Mouse (Mus musculus) stomach, embryonic 14.5 days (tissue): Measurements from ENCODE around the gene Lrp1. TPM values are rescaled to one million over a fixed set of nuclear protein-coding genes. Genes with fewer than 3 reads are reported as not detected.

ENCODE experiments used
- ATAC-seq: fragments of 200-750 bp; cut with Nextera tagmentation; 2 replicates; pipeline ENCODE4 v1.8.0; 2017; ENCODE audit warnings: low read depth, moderate TSS enrichment; ENCODE audit not compliant: insufficient number of reproducible peaks, insufficient read depth, low FRiP score
- H3K27ac ChIP-seq: fragments of 300-500 bp; sonication (generic); 2 replicates; pipeline ENCODE4 v1.5.1; 2014; ENCODE audit warnings: mild to moderate bottlenecking, low read length, moderate library complexity, mixed read lengths
- H3K27me3 ChIP-seq: fragments of 300-500 bp; sonication (generic); 2 replicates; pipeline ENCODE4 v1.6.1; 2014; ENCODE audit warnings: low read length, control low read depth, mixed read lengths; ENCODE audit not compliant: control insufficient read depth, insufficient read depth
- H3K36me3 ChIP-seq: fragments of 300-500 bp; sonication (generic); 2 replicates; pipeline ENCODE4 v1.6.1; 2014; ENCODE audit warnings: mild to moderate bottlenecking, control low read depth, low read length, moderate library complexity, mixed read lengths; ENCODE audit not compliant: control insufficient read depth, insufficient read depth
- H3K4me1 ChIP-seq: fragments of 300-500 bp; sonication (generic); 2 replicates; pipeline ENCODE4 v1.6.1; 2014; ENCODE audit warnings: low read length, control low read depth, mixed read lengths; ENCODE audit not compliant: control insufficient read depth, insufficient read depth
- H3K4me2 ChIP-seq: fragments of 300-500 bp; sonication (generic); replicated peaks from 2 replicates; pipeline ENCODE4 v1.6.1; 2014; ENCODE audit warnings: low read depth, low read length, control low read depth
- H3K4me3 ChIP-seq: fragments of 300-500 bp; sonication (generic); 2 replicates; pipeline ENCODE4 v1.5.1; 2014; ENCODE audit warnings: low read depth, low read length, control low read depth
- H3K9ac ChIP-seq: fragments of 300-500 bp; sonication (generic); replicated peaks from 2 replicates; pipeline ENCODE4 v1.6.1; 2014; ENCODE audit warnings: low read depth, mild to moderate bottlenecking, control low read depth, low read length, moderate library complexity, mixed read lengths
- H3K9me3 ChIP-seq: fragments of 300-500 bp; sonication (generic); 2 replicates; pipeline ENCODE4 v1.6.1; 2016; ENCODE audit warnings: low read depth, low read length, control low read depth; ENCODE audit not compliant: control insufficient read depth
- WGBS: fragments of 180-500 bp; shearing (Covaris S2); extraction: QIAGEN DNeasy Blood & Tissue Kit; methylation state at CpG from one replicate; pipeline ENCODE4 v1.1.7; 2014; 5-methylcytosine and 5-hydroxymethylcytosine counted together
- polyA plus RNA-seq: library from polyadenylated mRNA; unstranded; fragments of >200 nt; fragmentation: Nextera tagmentation; extraction: Ambion mirVana; gene quantifications from 2 replicates; pipeline ENCODE4 v1.2.1, GENCODE M21; 2014

The Lrp1 gene
- polyA plus RNA-seq, 1 experiment from 2014 or later, result 98.0 TPM

DNA sequence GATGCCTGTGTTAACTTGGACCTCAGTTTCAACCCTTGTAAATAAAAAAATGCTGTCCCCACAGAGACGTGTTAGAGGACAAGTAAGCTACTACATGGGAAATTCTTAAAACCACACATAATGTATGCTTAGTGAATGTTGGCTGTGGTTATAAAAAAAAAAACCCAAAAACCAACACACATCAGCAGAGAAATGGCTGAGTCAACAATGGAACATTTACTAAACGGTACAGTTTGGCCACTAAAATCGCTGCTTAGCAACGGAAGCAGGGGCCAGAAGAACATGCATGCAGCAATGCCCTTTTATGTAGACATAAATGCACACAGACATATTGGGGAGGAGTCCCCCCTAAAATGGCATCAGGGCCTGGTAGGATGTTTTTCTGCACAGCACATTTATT, 34.7 kb downstream of the Lrp1 start:
- Histone ChIP-seq H3K9me3 (no peaks in the 10 kb centered on the region), H3K36me3 (peaks cover 80% of the 10 kb centered on the region), H3K27me3 (no peaks in the 10 kb centered on the region), H3K27ac (no peak overlapping the region), H3K4me2 (no peak overlapping the region), H3K9ac (no peak overlapping the region), H3K4me1 (peaks cover 2% of the 10 kb centered on the region; the same call in 1 of the 2 replicates), H3K4me3 (no peak overlapping the region)
- no peak for ATAC-seq
- WGBS, result 61% methylated on average over 4 of the region's 4 CpGs

GRCm38 (mm10) chr10:127585598-127585997, 35.4 kb downstream of the Lrp1 start:
- H3K4me3 ChIP-seq, result no peak overlapping the region
- H3K9me3 ChIP-seq, result no peaks in the 10 kb centered on the region
- H3K9ac ChIP-seq, result no peak overlapping the region
- H3K4me1 ChIP-seq, result no peaks in the 10 kb centered on the region
- no peak for ATAC-seq
- WGBS, result 91% methylated on average over 2 of the region's 2 CpGs
- no peak overlapping the region for H3K27ac ChIP-seq
- peaks cover 81% of the 10 kb centered on the region for H3K36me3 ChIP-seq
- H3K4me2 ChIP-seq, result no peak overlapping the region
- H3K27me3 ChIP-seq, result no peaks in the 10 kb centered on the region

GRCm38 (mm10) chr10:127583649-127584048, 37.3 kb downstream of the Lrp1 start:
- Histone ChIP-seq H3K4me1 (no peaks in the 10 kb centered on the region), H3K4me2 (no peak overlapping the region), H3K27me3 (no peaks in the 10 kb centered on the region), H3K36me3 (peaks cover 73% of the 10 kb centered on the region), H3K9me3 (no peaks in the 10 kb centered on the region), H3K27ac (no peak overlapping the region), H3K9ac (no peak overlapping the region), H3K4me3 (no peak overlapping the region)
- 70% methylated on average over 8 of the region's 8 CpGs for WGBS
- ATAC-seq, result peak; percentile 19; the same call in 1 of the 2 replicates

- Histone ChIP-seq H3K27me3 (no peaks in the 10 kb centered on the region), H3K9ac (no peak overlapping the region), H3K4me1 (no peaks in the 10 kb centered on the region), H3K4me3 (no peak overlapping the region), H3K9me3 (no peaks in the 10 kb centered on the region), H3K36me3 (peaks cover 76% of the 10 kb centered on the region), H3K27ac (no peak overlapping the region), H3K4me2 (no peak overlapping the region)
- no peak for ATAC-seq
- 89% methylated on average over 9 of the region's 9 CpGs for WGBS
Measured at GRCm38 (mm10) chr10:127581291-127581690, 39.7 kb downstream of the Lrp1 start.

- H3K4me3 ChIP-seq, result no peak overlapping the region
- 84% methylated on average over 15 of the region's 15 CpGs for WGBS
- peaks cover 89% of the 10 kb centered on the region for H3K36me3 ChIP-seq
- H3K27ac ChIP-seq, result no peak overlapping the region
- ATAC-seq, result no peak
- no peaks in the 10 kb centered on the region for H3K4me1 ChIP-seq
- no peak overlapping the region for H3K9ac ChIP-seq
- H3K27me3 ChIP-seq, result no peaks in the 10 kb centered on the region
- H3K4me2 ChIP-seq, result no peak overlapping the region
- no peaks in the 10 kb centered on the region for H3K9me3 ChIP-seq
Measured at GRCm38 (mm10) chr10:127577982-127578381, 43.0 kb downstream of the Lrp1 start.

DNA sequence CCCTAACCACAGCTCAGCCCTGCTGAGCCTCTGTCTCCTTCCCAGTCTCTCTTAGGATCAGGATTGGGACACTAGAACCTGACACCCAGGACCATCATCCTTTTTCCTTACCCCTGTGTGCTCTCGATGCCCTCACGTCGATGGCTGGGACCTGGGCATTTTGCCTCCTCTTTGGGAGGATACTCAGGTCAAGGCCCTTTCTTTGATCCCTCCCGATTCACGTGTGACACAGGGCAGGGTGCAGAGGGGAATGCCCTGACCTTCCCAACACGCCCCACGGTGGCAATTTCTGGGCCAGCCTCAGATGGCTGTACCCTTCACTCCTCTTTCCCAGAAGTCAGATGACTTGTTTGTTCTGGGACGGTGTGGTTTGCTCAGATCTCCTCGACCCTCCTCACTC, 43.8 kb downstream of the Lrp1 start:
- Histone ChIP-seq H3K27ac (no peak overlapping the region), H3K9ac (no peak overlapping the region), H3K4me1 (no peaks in the 10 kb centered on the region), H3K36me3 (peaks cover 89% of the 10 kb centered on the region), H3K4me3 (no peak overlapping the region), H3K4me2 (no peak overlapping the region), H3K9me3 (no peaks in the 10 kb centered on the region), H3K27me3 (no peaks in the 10 kb centered on the region)
- no peak for ATAC-seq
- 82% methylated on average over 9 of the region's 9 CpGs for WGBS

GRCm38 (mm10) chr10:127576381-127576961, 44.5 kb downstream of the Lrp1 start:
- no peaks in the 10 kb centered on the region for H3K9me3 ChIP-seq
- H3K27me3 ChIP-seq, result no peaks in the 10 kb centered on the region
- no peak overlapping the region for H3K4me2 ChIP-seq
- H3K27ac ChIP-seq, result no peak overlapping the region
- no peak overlapping the region for H3K9ac ChIP-seq
- no peak overlapping the region for H3K4me3 ChIP-seq
- H3K36me3 ChIP-seq, result peaks cover 87% of the 10 kb centered on the region
- ATAC-seq, result no peak
- H3K4me1 ChIP-seq, result no peaks in the 10 kb centered on the region
- WGBS, result 55% methylated on average over 18 of the region's 18 CpGs

DNA sequence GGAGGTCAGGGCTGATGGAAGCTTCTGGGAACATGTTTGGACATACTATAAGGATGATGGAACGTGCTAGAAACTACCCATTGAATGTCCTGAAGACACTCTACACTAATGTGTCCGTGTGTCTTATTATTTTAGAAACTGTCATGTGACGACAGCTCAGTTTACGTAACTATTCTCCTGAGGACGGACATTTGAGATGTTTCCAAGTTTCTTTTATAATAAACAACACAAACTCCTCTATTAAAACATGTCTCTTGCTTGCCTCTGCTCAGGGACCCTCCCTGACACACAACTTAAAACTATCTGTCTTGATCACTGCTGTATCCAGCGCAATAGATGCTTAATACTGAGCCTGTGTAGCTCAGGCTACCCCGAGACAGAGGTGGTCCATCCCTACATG, 45.2 kb downstream of the Lrp1 start:
- Histone ChIP-seq H3K27ac (no peak overlapping the region), H3K4me3 (no peak overlapping the region), H3K36me3 (peaks cover 87% of the 10 kb centered on the region), H3K4me2 (no peak overlapping the region), H3K9me3 (no peaks in the 10 kb centered on the region), H3K9ac (no peak overlapping the region), H3K4me1 (no peaks in the 10 kb centered on the region; the same call in 1 of the 2 replicates), H3K27me3 (no peaks in the 10 kb centered on the region)
- no peak for ATAC-seq
- WGBS, result 87% methylated on average over 7 of the region's 7 CpGs

DNA sequence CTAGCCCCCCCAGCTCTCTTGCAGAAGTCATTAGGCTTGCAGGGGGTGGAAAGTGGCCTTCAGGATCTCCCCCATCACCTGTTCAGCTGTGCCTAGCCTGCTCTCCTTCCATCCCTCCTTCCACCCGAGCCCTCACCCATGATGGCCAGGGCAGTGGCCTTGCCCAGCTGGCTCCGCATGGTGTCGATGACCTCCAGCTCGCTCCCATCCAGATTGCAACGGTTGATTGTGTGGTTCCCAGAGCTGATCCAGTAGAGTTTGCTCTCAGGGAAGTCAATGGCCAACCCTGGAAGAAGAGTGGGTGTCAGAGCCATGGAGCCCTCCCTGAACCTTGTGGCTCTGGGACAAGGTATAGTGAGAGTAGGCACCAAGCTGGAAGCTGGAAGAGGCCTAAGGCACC, 48.7 kb downstream of the Lrp1 start:
- Histone ChIP-seq H3K27ac (no peak overlapping the region), H3K4me1 (peaks cover 4% of the 10 kb centered on the region; the same call in 1 of the 2 replicates), H3K4me3 (no peak overlapping the region), H3K9ac (no peak overlapping the region), H3K36me3 (peaks cover 80% of the 10 kb centered on the region), H3K27me3 (no peaks in the 10 kb centered on the region), H3K9me3 (no peaks in the 10 kb centered on the region), H3K4me2 (no peak overlapping the region)
- 94% methylated on average over 5 of the region's 5 CpGs for WGBS
- no peak for ATAC-seq
